Mouse (Mus musculus) kidney, embryonic 14.5 days (tissue): ENCODE data around the gene Ambp. TPM values are rescaled to one million over a fixed set of nuclear protein-coding genes. Genes with fewer than 3 reads are reported as not detected.

ENCODE experiments used
- polyA plus RNA-seq: library from polyadenylated mRNA; unstranded; fragments of >200 nt; fragmentation: Nextera tagmentation; extraction: Ambion mirVana; gene quantifications from 2 replicates; pipeline ENCODE4 v1.2.1, GENCODE M21; 2014

The Ambp gene
- polyA plus RNA-seq, 1 experiment from 2014 or later, result 1.6 TPM

Other genes with a start within 250 kb of the Ambp start
- 31.5 and 41.1 TPM in 2 replicates for gene Zfp618, start 189.2 kb downstream of the Ambp start, polyA plus RNA-seq
- 60.0 and 70.3 TPM in 2 replicates for gene Kif12, start 17.3 kb upstream of the Ambp start, polyA plus RNA-seq
- 8.8 and 10.6 TPM in 2 replicates for gene Col27a1, start 59.2 kb upstream of the Ambp start, polyA plus RNA-seq
- gene Orm1, start 189.8 kb upstream of the Ambp start, polyA plus RNA-seq, result not detected in 2 replicates
- gene Orm3, start 201.4 kb upstream of the Ambp start, polyA plus RNA-seq, result not detected in 2 replicates
- gene Orm2, start 207.7 kb upstream of the Ambp start, polyA plus RNA-seq, result not detected in 2 replicates
- 4.1 and 7.3 TPM in 2 replicates for gene Akna, start 248.6 kb upstream of the Ambp start, polyA plus RNA-seq